Mouse (Mus musculus) CD4-positive, CD25-positive, alpha-beta regulatory T cell, adult 2 months (primary cell): ENCODE measurements around the gene Fars2.
"Not testable (repeated sequence)": the region's sequence is repeated elsewhere in the genome, so short reads cannot be mapped to it uniquely, and the experiment has no call there.

Source experiments
- DNase-seq: peaks from one replicate; pipeline ENCODE4 v3.0.0-alpha.2; 2012; ENCODE audit warnings: low read depth, low spot score

Fars2 gene

GRCm38 (mm10) chr13:36448565-36448964 lies 331.4 kb downstream of the Fars2 start:
- peak; percentile 63 for DNase-seq

- DNase-seq, result no peak
Observed at GRCm38 (mm10) chr13:36451437-36451836, 334.2 kb downstream of the Fars2 start.

GRCm38 (mm10) chr13:36460473-36460872 lies 343.3 kb downstream of the Fars2 start:
- no peak for DNase-seq

- no peak for DNase-seq
Observed at GRCm38 (mm10) chr13:36463669-36464068, 346.5 kb downstream of the Fars2 start.

GRCm38 (mm10) chr13:36466076-36466475 lies 348.9 kb downstream of the Fars2 start:
- DNase-seq, result not testable (repeated sequence)

GRCm38 (mm10) chr13:36466515-36466921 lies 349.3 kb downstream of the Fars2 start:
- no peak for DNase-seq

- DNase-seq, result no peak
Observed at GRCm38 (mm10) chr13:36467849-36468248, 350.6 kb downstream of the Fars2 start.

GRCm38 (mm10) chr13:36468963-36469362 lies 351.8 kb downstream of the Fars2 start:
- DNase-seq, result no peak

- DNase-seq, result no peak
Observed at GRCm38 (mm10) chr13:36469412-36470125, 352.4 kb downstream of the Fars2 start.

- DNase-seq, result no peak
Observed at GRCm38 (mm10) chr13:36477648-36478047, 360.4 kb downstream of the Fars2 start.

- DNase-seq, result no peak
Observed at GRCm38 (mm10) chr13:36478243-36478642, 361.0 kb downstream of the Fars2 start.

- no peak for DNase-seq
Observed at GRCm38 (mm10) chr13:36480101-36480500, 362.9 kb downstream of the Fars2 start.

GRCm38 (mm10) chr13:36484391-36484790 lies 367.2 kb downstream of the Fars2 start:
- no peak for DNase-seq

- DNase-seq, result no peak
Observed at GRCm38 (mm10) chr13:36486756-36487155, 369.5 kb downstream of the Fars2 start.

- DNase-seq, result no peak
Observed at GRCm38 (mm10) chr13:36489365-36489764, 372.2 kb downstream of the Fars2 start.

- DNase-seq, result no peak
Observed at GRCm38 (mm10) chr13:36490612-36491011, 373.4 kb downstream of the Fars2 start.

GRCm38 (mm10) chr13:36492397-36492796 lies 375.2 kb downstream of the Fars2 start:
- DNase-seq, result no peak

- DNase-seq, result no peak
Observed at GRCm38 (mm10) chr13:36493294-36493693, 376.1 kb downstream of the Fars2 start.

- DNase-seq, result no peak
Observed at GRCm38 (mm10) chr13:36493762-36494161, 376.6 kb downstream of the Fars2 start.

- DNase-seq, result no peak
Observed at GRCm38 (mm10) chr13:36495980-36496379, 378.8 kb downstream of the Fars2 start.

- DNase-seq, result no peak
Observed at GRCm38 (mm10) chr13:36497346-36497745, 380.1 kb downstream of the Fars2 start.

- no peak for DNase-seq
Observed at GRCm38 (mm10) chr13:36500370-36500905, 383.2 kb downstream of the Fars2 start.

GRCm38 (mm10) chr13:36503551-36503950 lies 386.3 kb downstream of the Fars2 start:
- no peak for DNase-seq
